Mouse (Mus musculus) heart, postnatal 0 days (tissue): ENCODE data around the gene Selenot. TPM values are rescaled to one million over a fixed set of nuclear protein-coding genes. Genes with fewer than 3 reads are reported as not detected.

Source experiments
- ATAC-seq: fragments of 200-750 bp; cut with Nextera tagmentation; 2 replicates; pipeline ENCODE4 v1.8.0; 2017; ENCODE audit warnings: low read depth, moderate number of reproducible peaks, moderate library complexity; ENCODE audit not compliant: insufficient read depth
- DNase-seq: peaks from one replicate; pipeline ENCODE4 v3.0.0-alpha.2; 2016; ENCODE audit warnings: low spot score
- H3K27ac ChIP-seq: fragments of 300-500 bp; sonication (generic); 2 replicates; pipeline ENCODE4 v1.5.1; 2014; ENCODE audit warnings: low read depth, mild to moderate bottlenecking
- H3K27me3 ChIP-seq: fragments of 300-500 bp; sonication (generic); 2 replicates; pipeline ENCODE4 v1.6.1; 2014; ENCODE audit warnings: low read length, mixed read lengths; ENCODE audit not compliant: control insufficient read depth, insufficient read depth
- H3K36me3 ChIP-seq: fragments of 300-500 bp; sonication (generic); replicated peaks from 2 replicates; pipeline ENCODE4 v1.6.1; 2014; ENCODE audit warnings: low read length, mixed read lengths; ENCODE audit not compliant: control insufficient read depth, insufficient read depth
- H3K4me1 ChIP-seq: fragments of 300-500 bp; sonication (generic); 2 replicates; pipeline ENCODE4 v1.6.1; 2014; ENCODE audit warnings: antibody characterized with exemption; ENCODE audit not compliant: control insufficient read depth, insufficient read depth
- H3K4me2 ChIP-seq: fragments of 300-500 bp; sonication (generic); 2 replicates; pipeline ENCODE4 v1.6.1; 2014; ENCODE audit warnings: low read depth, mild to moderate bottlenecking, low read length, moderate library complexity
- H3K4me3 ChIP-seq: fragments of 300-500 bp; sonication (generic); 2 replicates; pipeline ENCODE4 v1.5.1; 2014; ENCODE audit warnings: low read depth, low read length
- H3K9ac ChIP-seq: fragments of 300-500 bp; sonication (generic); replicated peaks from 2 replicates; pipeline ENCODE4 v1.6.1; 2014; ENCODE audit warnings: low read depth, low read length, mixed read lengths
- H3K9me3 ChIP-seq: fragments of 300-500 bp; sonication (generic); replicated peaks from 2 replicates; pipeline ENCODE4 v1.6.1; 2016; ENCODE audit warnings: low read length; ENCODE audit not compliant: control insufficient read depth
- CTCF ChIP-seq: IDR thresholded peaks from 2 replicates; pipeline ENCODE4 v1.5.1; 2016; ENCODE audit warnings: antibody characterized with exemption, control low read depth, low read depth
- EP300 ChIP-seq: IDR thresholded peaks from 2 replicates; pipeline ENCODE4 v1.6.1; 2016; ENCODE audit warnings: antibody characterized with exemption, low read depth
- WGBS: fragments of 180-500 bp; shearing (Covaris S2); extraction: QIAGEN DNeasy Blood & Tissue Kit; methylation state at CpG from one replicate; pipeline ENCODE4 v1.1.7; 2014; 5-methylcytosine and 5-hydroxymethylcytosine counted together
- polyA plus RNA-seq: library from polyadenylated mRNA; unstranded; fragments of >200 nt; fragmentation: Nextera tagmentation; extraction: Ambion mirVana; gene quantifications from 2 replicates; pipeline ENCODE4 v1.2.1, GENCODE M21; 2015
- total RNA-seq: library from RNA; depleted of rRNA; stranded (reverse); fragments of >200 nt; gene quantifications from 2 replicates; pipeline ENCODE4 v1.2.3, GENCODE M21; 2014; ENCODE audit warnings: low replicate concordance; rRNA removed

Selenot gene
- total and polyA plus RNA-seq, 2 experiments from 2014 or later, result 17.9 to 177 TPM

- no peaks in the 10 kb centered on the region for H3K4me1 ChIP-seq
- DNase-seq (no peak), ATAC-seq (no peak)
- H3K27me3 ChIP-seq, result no peaks in the 10 kb centered on the region
- TF ChIP-seq EP300 (no peak), CTCF (no peak)
- H3K36me3 ChIP-seq, result no peaks in the 10 kb centered on the region
- no peak overlapping the region for H3K4me3 ChIP-seq
- H3K4me2 ChIP-seq, result no peak overlapping the region
- H3K27ac ChIP-seq, result no peak overlapping the region
- no peak overlapping the region for H3K9ac ChIP-seq
- 80% methylated on average over 7 of the region's 7 CpGs for WGBS
- no peaks in the 10 kb centered on the region for H3K9me3 ChIP-seq
Measured at GRCm38 (mm10) chr3:58621066-58621465, 44.6 kb downstream of the Selenot start.

GRCm38 (mm10) chr3:58622665-58623394 lies 46.4 kb downstream of the Selenot start:
- H3K9me3 ChIP-seq, result no peaks in the 10 kb centered on the region
- no peaks in the 10 kb centered on the region for H3K36me3 ChIP-seq
- WGBS, result 73% methylated on average over 3 of the region's 3 CpGs
- no peaks in the 10 kb centered on the region for H3K27me3 ChIP-seq
- H3K4me3 ChIP-seq, result no peak overlapping the region
- no peak overlapping the region for H3K9ac ChIP-seq
- TF ChIP-seq CTCF (no peak), EP300 (no peak)
- no peak overlapping the region for H3K4me2 ChIP-seq
- no peak for DNase-seq
- no peak overlapping the region for H3K27ac ChIP-seq
- no peaks in the 10 kb centered on the region for H3K4me1 ChIP-seq
- no peak for ATAC-seq

GRCm38 (mm10) chr3:58624981-58625380 lies 48.5 kb downstream of the Selenot start:
- 61% methylated on average over 4 of the region's 4 CpGs for WGBS

GRCm38 (mm10) chr3:58631693-58632092 lies 55.3 kb downstream of the Selenot start:
- H3K9ac ChIP-seq, result no peak overlapping the region
- H3K27me3 ChIP-seq, result no peaks in the 10 kb centered on the region
- peaks cover 5% of the 10 kb centered on the region; the same call in 1 of the 2 replicates for H3K4me1 ChIP-seq
- no peaks in the 10 kb centered on the region for H3K9me3 ChIP-seq
- no peak overlapping the region for H3K27ac ChIP-seq
- ATAC-seq, result no peak
- H3K4me3 ChIP-seq, result no peak overlapping the region
- 65% methylated on average over 2 of the region's 2 CpGs for WGBS
- H3K36me3 ChIP-seq, result no peaks in the 10 kb centered on the region
- H3K4me2 ChIP-seq, result no peak overlapping the region
- TF ChIP-seq CTCF (no peak), EP300 (no peak)
- no peak for DNase-seq

More at GRCm38 (mm10) chr3:58624981-58625380, 48.5 kb downstream of the Selenot start:
- Histone ChIP-seq H3K27me3 (no peaks in the 10 kb centered on the region), H3K9me3 (no peaks in the 10 kb centered on the region), H3K4me2 (no peak overlapping the region), H3K4me1 (no peaks in the 10 kb centered on the region), H3K9ac (no peak overlapping the region), H3K4me3 (no peak overlapping the region), H3K36me3 (no peaks in the 10 kb centered on the region), H3K27ac (no peak overlapping the region)
- TF ChIP-seq CTCF (no peak), EP300 (no peak)
- ATAC-seq, result no peak
- DNase-seq, result no peak

GRCm38 (mm10) chr3:58636406-58637295 lies 60.2 kb downstream of the Selenot start, which contains the start of gene Erich6:
Gene Erich6 (minus strand): TSS chr3:58637207.
- Histone ChIP-seq H3K36me3 (no peaks in the 10 kb centered on the region), H3K9ac (peak within 1 kb of the TSS; percentile 36), H3K27me3 (no peaks in the 10 kb centered on the region), H3K9me3 (no peaks in the 10 kb centered on the region; the same call in 1 of the 2 replicates), H3K4me1 (peaks cover 6% of the 10 kb centered on the region; the same call in 1 of the 2 replicates), H3K4me2 (peak within 1 kb of the TSS; percentile 91), H3K27ac (no peak within 1 kb of the TSS), H3K4me3 (peak within 1 kb of the TSS; percentile 52)
- TF ChIP-seq CTCF, result no peak
- TF ChIP-seq EP300, result no peak
- DNase-seq (peak; percentile 10), ATAC-seq (peak; percentile 55)
- WGBS, result under 1% methylated on average over 34 of the region's 34 CpGs

Other genes starting within 250 kb of the Selenot start
- 35.8 and 61.0 TPM in 2 replicates for gene Tsc22d2, start 161.9 kb upstream of the Selenot start, total RNA-seq
- gene Tsc22d2, start 161.9 kb upstream of the Selenot start, polyA plus RNA-seq, result 6.9 and 7.4 TPM in 2 replicates
- gene Eif2a, start 50.8 kb upstream of the Selenot start, total RNA-seq, result 45.3 and 69.3 TPM in 2 replicates
- 27.6 and 29.1 TPM in 2 replicates for gene Eif2a, start 50.8 kb upstream of the Selenot start, polyA plus RNA-seq
- 59.5 and 59.7 TPM in 2 replicates for gene Serp1, start 50.7 kb upstream of the Selenot start, total RNA-seq
- gene Serp1, start 50.7 kb upstream of the Selenot start, polyA plus RNA-seq, result 59.5 and 60.7 TPM in 2 replicates
- not detected in 2 replicates for gene Erich6, start 60.6 kb downstream of the Selenot start, total RNA-seq
- 0.08 TPM in 1 of 2 replicates, not detected in the other for gene Erich6, start 60.6 kb downstream of the Selenot start, polyA plus RNA-seq
- 14.5 and 14.8 TPM in 2 replicates for gene Siah2, start 115.8 kb downstream of the Selenot start, total RNA-seq
- gene Siah2, start 115.8 kb downstream of the Selenot start, polyA plus RNA-seq, result 3.9 and 5.1 TPM in 2 replicates
- 0.23 and 0.27 TPM in 2 replicates for gene Mindy4b-ps, start 245.7 kb downstream of the Selenot start, total RNA-seq
- 0.16 and 0.52 TPM in 2 replicates for gene Mindy4b-ps, start 245.7 kb downstream of the Selenot start, polyA plus RNA-seq